Mouse (Mus musculus): ENCODE results near the gene Ift20. TPM values are rescaled to one million over a fixed set of nuclear protein-coding genes. Genes with fewer than 3 reads are reported as not detected.

The Ift20 gene
- polyA plus RNA-seq, 1 experiment, result 53.9 TPM

DNA sequence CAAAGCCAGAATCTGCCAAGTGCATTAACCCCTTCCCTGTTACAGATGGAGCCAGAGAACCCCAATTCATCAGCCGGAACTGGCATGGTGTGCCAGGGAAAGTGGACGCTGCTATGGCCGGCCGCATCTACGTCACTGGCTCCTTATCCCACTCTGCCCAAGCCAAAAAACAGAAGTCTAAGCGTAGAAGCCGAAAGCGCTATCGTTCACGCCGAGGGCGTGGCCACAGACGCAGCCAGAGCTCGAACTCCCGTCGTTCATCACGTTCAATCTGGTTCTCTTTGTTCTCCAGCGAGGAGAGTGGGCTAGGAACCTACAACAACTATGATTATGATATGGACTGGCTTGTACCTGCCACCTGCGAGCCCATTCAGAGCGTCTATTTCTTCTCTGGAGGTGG, 34.6 kb upstream of the Ift20 start:
- peaks cover 28% of the 10 kb centered on the region for H3K27me3 ChIP-seq (ENCODE audit: control insufficient read depth, insufficient read depth, insufficient read length)
- H3ac ChIP-seq (ENCODE audit: control insufficient read depth, insufficient read length), result no peak overlapping the region
- H3K4me3 ChIP-seq, result no peak overlapping the region
- no peaks in the 10 kb centered on the region for H3K36me3 ChIP-seq (ENCODE audit: control insufficient read depth, insufficient read depth)
- H3K4me2 ChIP-seq (ENCODE audit: low read depth), result no peak overlapping the region
- H3K79me2 ChIP-seq (ENCODE audit: control insufficient read depth, insufficient read depth), result no peaks in the 10 kb centered on the region
- no peak for TF ChIP-seq CEBPB (IDR thresholded peaks at IDR 0.05; ENCODE audit: insufficient read depth, poor library complexity, severe bottlenecking)
- no peak for TF ChIP-seq MAX (IDR thresholded peaks at IDR 0.05; ENCODE audit: low read depth)
- TF ChIP-seq POLR2A (IDR thresholded peaks at IDR 0.05; ENCODE audit: insufficient read length, low read depth), result no peak

DNA sequence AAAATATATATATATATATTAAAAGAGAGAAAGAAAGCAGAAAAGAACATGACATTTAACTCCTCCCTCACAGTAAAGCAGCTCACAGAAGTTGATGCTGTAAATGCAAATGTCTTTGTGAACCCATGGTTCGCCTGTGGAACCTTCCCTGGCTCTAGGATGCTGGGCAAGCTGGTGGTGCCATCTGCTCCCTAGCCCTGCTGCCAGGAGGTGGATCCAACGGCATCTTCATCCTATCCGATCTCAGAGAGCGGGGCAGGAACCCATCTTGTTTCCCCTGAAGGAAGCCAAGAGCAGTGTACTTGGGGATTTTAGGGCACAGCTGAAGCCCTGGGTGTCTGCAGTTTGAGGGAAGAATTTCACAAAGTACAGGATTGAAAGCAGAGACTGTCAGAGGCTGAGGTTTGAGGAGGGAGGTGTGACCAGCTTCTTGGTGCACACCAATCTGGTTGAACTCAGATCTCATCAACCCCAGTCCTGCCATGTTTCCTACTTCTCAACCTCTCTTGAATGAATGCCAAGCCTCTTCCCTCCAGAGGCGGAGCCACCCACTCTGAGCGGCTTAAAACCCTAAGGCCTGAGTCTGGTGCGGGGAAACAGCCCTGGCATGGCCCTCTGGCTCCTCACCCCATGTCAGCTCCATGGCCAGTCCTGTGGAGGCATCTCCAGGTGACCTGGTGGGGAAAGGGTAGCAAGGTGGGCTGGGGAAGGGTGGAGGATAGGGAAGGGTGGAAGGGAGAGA, 33.1 kb upstream of the Ift20 start, which contains the start of gene Sebox:
TSS of gene Sebox (plus strand) at position 539 of the 742 bp plus-strand sequence.
- Histone ChIP-seq H3K4me3 (no peak within 1 kb of the TSS), H3ac (ENCODE audit: control insufficient read depth, insufficient read length) (no peak within 1 kb of the TSS), H3K36me3 (ENCODE audit: control insufficient read depth, insufficient read depth) (peaks cover 10% of the 10 kb centered on the region), H3K27me3 (ENCODE audit: control insufficient read depth, insufficient read depth, insufficient read length) (peaks cover 28% of the 10 kb centered on the region), H3K79me2 (ENCODE audit: control insufficient read depth, insufficient read depth) (no peaks in the 10 kb centered on the region), H3K4me2 (ENCODE audit: low read depth) (no peak within 1 kb of the TSS)
- TF ChIP-seq MAX (IDR thresholded peaks at IDR 0.05; ENCODE audit: low read depth) (no peak), E2F4 (IDR thresholded peaks at IDR 0.05; ENCODE audit: insufficient read depth) (no peak), REST (IDR thresholded peaks at IDR 0.05; ENCODE audit: insufficient read depth, insufficient read length) (no peak), TCF3 (IDR thresholded peaks at IDR 0.05; ENCODE audit: insufficient read length, low read depth) (no peak), USF1 (IDR thresholded peaks at IDR 0.05; ENCODE audit: low read depth) (no peak), TCF12 (IDR thresholded peaks at IDR 0.05; ENCODE audit: insufficient read depth, poor library complexity, severe bottlenecking) (no peak), POLR2AphosphoS2 (IDR thresholded peaks at IDR 0.05; ENCODE audit: insufficient read length, low read depth) (no peak), POLR2A (IDR thresholded peaks at IDR 0.05; ENCODE audit: insufficient read length, low read depth) (no peak), SRF (IDR thresholded peaks at IDR 0.05; ENCODE audit: control insufficient read depth, insufficient read length, low read depth) (no peak), MYOG (IDR thresholded peaks at IDR 0.05; ENCODE audit: control insufficient read depth in 1 of 3, insufficient read depth in 1 of 3, insufficient read length in 2 of 3, low read depth in 2 of 3) (no peak), MYOD1 (IDR thresholded peaks at IDR 0.05; ENCODE audit: control insufficient read depth in 1 of 3, insufficient read length in 2 of 3, low read depth in 2 of 3) (no peak), CEBPB (IDR thresholded peaks at IDR 0.05; ENCODE audit: insufficient read depth, poor library complexity, severe bottlenecking) (no peak)

DNA sequence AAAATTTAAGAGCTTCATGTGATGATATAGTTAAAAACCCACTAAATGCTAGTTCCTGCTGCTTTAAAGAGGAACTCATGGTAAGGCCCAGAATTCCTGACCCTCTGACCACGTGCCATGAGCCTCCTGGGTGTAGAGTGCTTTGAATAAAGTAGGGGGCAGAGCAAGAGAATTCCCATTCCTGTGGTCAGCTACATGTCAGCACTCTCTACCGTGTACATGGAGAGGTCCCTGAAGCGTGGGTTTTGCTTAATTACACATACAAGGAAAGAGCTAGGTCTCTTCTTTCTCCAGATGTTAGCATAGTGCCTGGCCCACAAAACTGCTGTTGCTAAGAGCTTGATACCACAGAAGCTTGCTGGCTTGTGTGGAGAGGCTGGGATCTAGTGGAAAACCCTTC, 30.7 kb upstream of the Ift20 start:
- Histone ChIP-seq H3K79me2 (ENCODE audit: control insufficient read depth, insufficient read depth) (no peaks in the 10 kb centered on the region), H3K36me3 (ENCODE audit: control insufficient read depth, insufficient read depth) (peaks cover 16% of the 10 kb centered on the region), H3K4me3 (no peak overlapping the region), H3K4me2 (ENCODE audit: low read depth) (no peak overlapping the region), H3ac (ENCODE audit: control insufficient read depth, insufficient read length) (no peak overlapping the region), H3K27me3 (ENCODE audit: control insufficient read depth, insufficient read depth, insufficient read length) (peaks cover 16% of the 10 kb centered on the region)
- TF ChIP-seq MYOG (IDR thresholded peaks at IDR 0.05; ENCODE audit: control insufficient read depth in 1 of 3, insufficient read depth in 1 of 3, insufficient read length in 2 of 3, low read depth in 2 of 3), result no peak
- no peak for TF ChIP-seq TCF12 (IDR thresholded peaks at IDR 0.05; ENCODE audit: insufficient read depth, poor library complexity, severe bottlenecking)
- no peak for TF ChIP-seq SRF (IDR thresholded peaks at IDR 0.05; ENCODE audit: control insufficient read depth, insufficient read length, low read depth)
- no peak for TF ChIP-seq MYOD1 (IDR thresholded peaks at IDR 0.05; ENCODE audit: control insufficient read depth in 1 of 3, insufficient read length in 2 of 3, low read depth in 2 of 3)
- no peak for TF ChIP-seq POLR2A (IDR thresholded peaks at IDR 0.05; ENCODE audit: insufficient read length, low read depth)
- TF ChIP-seq CEBPB (IDR thresholded peaks at IDR 0.05; ENCODE audit: insufficient read depth, poor library complexity, severe bottlenecking), result no peak
- no peak for TF ChIP-seq TCF3 (IDR thresholded peaks at IDR 0.05; ENCODE audit: insufficient read length, low read depth)
- TF ChIP-seq E2F4 (IDR thresholded peaks at IDR 0.05; ENCODE audit: insufficient read depth), result no peak
- TF ChIP-seq REST (IDR thresholded peaks at IDR 0.05; ENCODE audit: insufficient read depth, insufficient read length), result no peak
- TF ChIP-seq POLR2AphosphoS2 (IDR thresholded peaks at IDR 0.05; ENCODE audit: insufficient read length, low read depth), result no peak
- TF ChIP-seq USF1 (IDR thresholded peaks at IDR 0.05; ENCODE audit: low read depth), result no peak
- TF ChIP-seq MAX (IDR thresholded peaks at IDR 0.05; ENCODE audit: low read depth), result no peak

DNA sequence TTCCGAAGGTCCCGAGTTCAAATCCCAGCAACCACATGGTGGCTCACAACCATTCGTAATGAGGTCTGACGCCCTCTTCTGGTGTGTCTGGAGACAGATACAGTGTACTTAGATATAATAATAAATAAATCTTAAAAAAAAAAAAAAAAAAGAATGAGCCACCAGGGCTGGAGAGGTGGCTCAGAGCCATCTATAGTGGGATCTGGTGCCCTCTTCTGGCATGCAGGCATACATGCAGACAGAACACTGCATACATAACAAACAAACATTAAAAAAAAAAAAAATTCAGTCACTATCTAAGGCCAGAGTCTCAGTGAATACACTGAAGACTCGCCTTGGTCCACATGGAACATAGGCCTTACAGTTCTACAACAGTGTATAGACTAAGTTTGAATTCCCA, 27.0 kb upstream of the Ift20 start:
- H3K36me3 ChIP-seq (ENCODE audit: control insufficient read depth, insufficient read depth), result peaks cover 17% of the 10 kb centered on the region
- no peak overlapping the region for H3K4me2 ChIP-seq (ENCODE audit: low read depth)
- H3K4me3 ChIP-seq, result no peak overlapping the region
- H3K27me3 ChIP-seq (ENCODE audit: control insufficient read depth, insufficient read depth, insufficient read length), result no peaks in the 10 kb centered on the region
- H3K79me2 ChIP-seq (ENCODE audit: control insufficient read depth, insufficient read depth), result peaks cover 29% of the 10 kb centered on the region
- no peak overlapping the region for H3ac ChIP-seq (ENCODE audit: control insufficient read depth, insufficient read length)
- TF ChIP-seq USF1 (IDR thresholded peaks at IDR 0.05; ENCODE audit: low read depth) (no peak), TCF12 (IDR thresholded peaks at IDR 0.05; ENCODE audit: insufficient read depth, poor library complexity, severe bottlenecking) (no peak), TCF3 (IDR thresholded peaks at IDR 0.05; ENCODE audit: insufficient read length, low read depth) (no peak), MYOD1 (IDR thresholded peaks at IDR 0.05; ENCODE audit: control insufficient read depth in 1 of 3, insufficient read length in 2 of 3, low read depth in 2 of 3) (no peak), SRF (IDR thresholded peaks at IDR 0.05; ENCODE audit: control insufficient read depth, insufficient read length, low read depth) (no peak), MAX (IDR thresholded peaks at IDR 0.05; ENCODE audit: low read depth) (no peak), CEBPB (IDR thresholded peaks at IDR 0.05; ENCODE audit: insufficient read depth, poor library complexity, severe bottlenecking) (no peak), E2F4 (IDR thresholded peaks at IDR 0.05; ENCODE audit: insufficient read depth) (no peak), MYOG (IDR thresholded peaks at IDR 0.05; ENCODE audit: control insufficient read depth in 1 of 3, insufficient read depth in 1 of 3, insufficient read length in 2 of 3, low read depth in 2 of 3) (no peak), POLR2AphosphoS2 (IDR thresholded peaks at IDR 0.05; ENCODE audit: insufficient read length, low read depth) (no peak), POLR2A (IDR thresholded peaks at IDR 0.05; ENCODE audit: insufficient read length, low read depth) (no peak), REST (IDR thresholded peaks at IDR 0.05; ENCODE audit: insufficient read depth, insufficient read length) (no peak)

Measured in myocyte (in vitro differentiated cells).